Mouse (Mus musculus): ENCODE data around the gene Fcrl5.
"Not testable (repeated sequence)": the region's sequence is repeated elsewhere in the genome, so short reads cannot be mapped to it uniquely, and the experiment has no call there.

The Fcrl5 gene

DNA sequence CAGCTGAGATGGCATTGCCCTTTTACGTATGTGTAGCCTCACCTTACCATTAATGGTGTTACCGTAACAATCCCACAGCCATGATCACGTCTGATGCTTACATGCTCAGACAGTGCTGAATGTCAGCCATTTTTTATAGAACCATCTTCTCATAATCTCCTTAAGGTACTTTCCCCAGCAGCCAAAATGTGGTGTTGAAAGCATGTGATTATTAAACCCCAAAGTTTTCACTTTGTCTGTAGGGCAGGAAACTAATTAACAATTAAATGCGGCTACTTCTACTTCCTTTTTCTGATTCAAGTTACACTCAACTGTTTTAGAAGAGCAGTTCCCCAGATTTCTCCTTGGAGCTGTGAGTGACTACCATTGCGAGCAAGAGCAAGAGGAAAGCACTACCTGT lies at the start of gene Fcrl5:
Fcrl5 (plus strand) TSS at position 295 of the 400 bp plus-strand sequence.
- no peak for DNase-seq (ENCODE audit: low read depth, low spot score)

- DNase-seq (ENCODE audit: low read depth, low spot score) = no peak
These were observed 44.6 kb upstream of the Fcrl5 start for GRCm38 (mm10) chr3:87390935-87391334.

DNA sequence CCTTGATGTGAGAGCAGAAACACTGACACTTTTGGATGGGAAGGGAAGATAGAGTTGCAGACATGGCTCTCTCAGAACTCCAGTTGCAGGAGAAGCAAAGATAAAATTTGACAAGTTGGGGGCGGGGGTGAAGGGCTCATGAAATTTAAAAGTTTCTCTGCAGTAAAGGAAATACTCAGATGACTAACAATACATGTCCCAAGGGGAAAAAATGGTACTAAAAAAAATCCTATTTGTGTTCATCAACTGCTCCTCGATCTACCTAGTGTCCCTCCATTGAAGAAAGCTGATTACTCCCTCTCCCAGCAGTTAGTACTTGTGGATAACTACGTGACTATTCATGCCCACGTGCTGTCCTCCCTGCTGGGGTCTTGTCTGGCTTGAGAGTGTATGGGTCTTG lies 36.8 kb upstream of the Fcrl5 start:
- DNase-seq (ENCODE audit: low read depth, low spot score) = no peak

DNA sequence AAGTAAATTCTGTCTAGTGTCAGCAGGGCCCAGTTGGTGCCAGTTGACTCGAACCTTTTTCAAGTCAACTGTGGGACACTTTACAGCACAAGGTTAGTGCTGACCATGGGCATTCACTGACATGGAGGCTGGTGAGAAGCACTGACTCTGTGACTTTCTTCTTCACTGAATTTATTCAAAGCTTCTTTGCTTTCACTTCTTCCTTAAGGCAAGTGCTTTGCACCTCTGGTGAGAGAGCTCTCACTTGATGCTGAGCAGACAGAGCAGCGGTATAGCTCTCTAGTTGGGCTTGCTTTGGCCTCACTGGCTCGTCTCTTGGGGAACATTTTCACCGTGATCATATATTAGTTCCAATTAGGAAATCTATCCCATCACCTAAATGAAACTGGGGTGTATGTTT lies 35.7 kb upstream of the Fcrl5 start:
- no peak for DNase-seq (ENCODE audit: low read depth, low spot score)

GRCm38 (mm10) chr3:87401321-87401720 lies 34.3 kb upstream of the Fcrl5 start:
- no peak for DNase-seq (ENCODE audit: low read depth, low spot score)

GRCm38 (mm10) chr3:87408171-87408570 lies 27.4 kb upstream of the Fcrl5 start:
- no peak for DNase-seq (ENCODE audit: low read depth, low spot score)

DNA sequence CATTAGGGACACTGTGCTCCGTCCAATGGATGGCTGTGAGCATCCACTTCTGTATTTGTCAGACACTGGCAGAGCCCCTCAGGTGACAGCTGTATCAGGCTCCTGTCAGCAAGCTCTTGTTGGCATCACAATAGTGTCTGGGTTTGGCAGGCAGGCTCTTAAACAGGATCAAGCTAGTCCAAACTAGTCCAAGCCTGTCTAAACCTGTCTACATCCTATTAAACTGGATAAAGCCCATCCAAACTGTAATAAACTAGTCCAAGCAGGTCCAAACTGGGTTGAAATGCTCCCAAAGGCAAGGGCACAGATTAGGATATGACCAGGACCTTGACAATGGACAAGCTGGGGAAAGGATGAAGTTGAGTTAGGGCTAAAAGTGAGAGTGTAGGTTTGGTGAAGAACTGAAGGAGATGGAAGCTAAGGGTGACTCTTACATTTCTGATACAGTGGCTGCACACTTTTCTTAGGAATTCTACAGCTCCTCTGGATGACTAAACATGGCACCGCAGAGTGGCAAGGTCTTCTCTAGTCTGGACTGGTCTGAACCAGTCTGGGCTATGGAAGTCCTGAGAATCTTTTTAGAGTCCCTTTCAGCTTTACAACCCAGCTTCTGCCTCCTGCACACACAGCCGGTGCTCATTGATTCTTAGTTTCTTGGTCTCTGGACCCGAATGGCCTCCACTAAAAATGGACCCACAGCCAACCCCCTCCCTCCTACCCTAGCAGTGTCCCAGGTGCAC lies 26.2 kb upstream of the Fcrl5 start:
- no peak for DNase-seq (ENCODE audit: low read depth, low spot score)

GRCm38 (mm10) chr3:87410605-87411004 lies 25.0 kb upstream of the Fcrl5 start:
- no peak for DNase-seq (ENCODE audit: low read depth, low spot score)

- DNase-seq (ENCODE audit: low read depth, low spot score) = peak; percentile 51
These were observed 24.4 kb upstream of the Fcrl5 start for GRCm38 (mm10) chr3:87411150-87411549.

DNA sequence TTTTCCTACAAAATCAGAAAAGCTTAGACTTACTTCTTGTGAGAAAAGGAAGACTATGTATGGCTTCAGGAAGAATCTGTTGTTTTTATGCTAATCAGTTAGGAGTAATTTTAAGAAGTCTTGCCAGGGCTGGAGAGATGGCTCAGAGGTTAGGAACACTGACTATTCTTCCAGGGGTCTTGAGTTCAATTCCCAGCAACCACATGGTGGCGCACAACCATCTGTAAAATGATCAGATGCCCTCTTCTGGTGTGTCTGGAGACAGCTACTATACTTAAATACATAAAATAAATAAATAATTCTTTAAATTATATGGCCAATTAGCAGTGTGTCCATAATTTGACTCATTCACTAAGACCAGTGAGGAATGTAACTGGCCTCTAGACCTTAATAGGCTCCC lies 14.9 kb upstream of the Fcrl5 start:
- no peak for DNase-seq (ENCODE audit: low read depth, low spot score)

GRCm38 (mm10) chr3:87422386-87422910 lies 13.1 kb upstream of the Fcrl5 start:
- peak; percentile 42 for DNase-seq (ENCODE audit: low read depth, low spot score)

DNA sequence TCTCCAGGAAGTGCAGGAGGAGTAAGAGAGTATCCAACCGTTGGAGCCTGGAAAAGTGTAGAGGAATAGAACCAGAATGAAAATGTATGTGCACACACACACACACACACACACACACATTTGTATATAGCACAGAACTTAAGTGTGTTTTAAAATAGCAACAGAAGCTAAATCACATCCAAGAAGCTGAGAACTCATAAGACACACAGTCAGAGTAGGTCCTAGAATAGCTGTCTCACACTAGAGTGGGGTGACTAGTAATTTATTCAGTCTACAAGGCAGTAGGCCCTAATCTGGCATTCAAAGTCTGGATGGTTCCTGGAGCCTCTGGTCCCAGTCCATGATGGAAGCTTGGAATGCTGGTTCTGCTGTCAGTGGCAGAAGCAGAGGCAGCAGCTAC lies 5.0 kb downstream of the Fcrl5 start:
- DNase-seq (ENCODE audit: low read depth, low spot score) = peak; percentile 44

GRCm38 (mm10) chr3:87443968-87444367 lies 8.4 kb downstream of the Fcrl5 start:
- no peak for DNase-seq (ENCODE audit: low read depth, low spot score)

DNA sequence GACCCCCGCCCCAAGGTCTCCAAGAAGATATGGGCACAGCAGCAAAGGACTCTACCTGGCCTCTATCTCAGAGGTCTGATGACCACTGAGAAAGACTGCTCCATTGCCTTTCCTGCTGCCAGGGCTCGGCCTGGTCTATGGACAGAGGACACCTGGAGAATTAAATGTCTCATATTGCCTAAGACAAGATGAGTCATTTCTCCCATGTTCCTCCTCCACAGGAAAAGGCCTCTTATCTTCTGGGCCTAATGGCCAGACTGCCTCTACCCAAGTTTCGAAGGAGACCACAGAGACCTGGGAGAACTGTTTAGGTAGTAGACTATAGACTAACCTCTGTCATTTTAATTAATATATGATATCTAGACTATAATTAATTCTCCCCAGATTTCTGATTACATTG lies 29.9 kb downstream of the Fcrl5 start:
- DNase-seq (ENCODE audit: low read depth, low spot score) = no peak

GRCm38 (mm10) chr3:87467011-87467410 lies 31.4 kb downstream of the Fcrl5 start:
- no peak for DNase-seq (ENCODE audit: low read depth, low spot score)

- no peak for DNase-seq (ENCODE audit: low read depth, low spot score)
These were observed 31.8 kb downstream of the Fcrl5 start for GRCm38 (mm10) chr3:87467416-87467815.

GRCm38 (mm10) chr3:87477948-87478347 lies 42.4 kb downstream of the Fcrl5 start:
- DNase-seq (ENCODE audit: low read depth, low spot score) = not testable (repeated sequence)

GRCm38 (mm10) chr3:87478596-87478995 lies 43.0 kb downstream of the Fcrl5 start:
- DNase-seq (ENCODE audit: low read depth, low spot score) = not testable (repeated sequence)

GRCm38 (mm10) chr3:87479230-87479629 lies 43.7 kb downstream of the Fcrl5 start:
- not testable (repeated sequence) for DNase-seq (ENCODE audit: low read depth, low spot score)

DNA sequence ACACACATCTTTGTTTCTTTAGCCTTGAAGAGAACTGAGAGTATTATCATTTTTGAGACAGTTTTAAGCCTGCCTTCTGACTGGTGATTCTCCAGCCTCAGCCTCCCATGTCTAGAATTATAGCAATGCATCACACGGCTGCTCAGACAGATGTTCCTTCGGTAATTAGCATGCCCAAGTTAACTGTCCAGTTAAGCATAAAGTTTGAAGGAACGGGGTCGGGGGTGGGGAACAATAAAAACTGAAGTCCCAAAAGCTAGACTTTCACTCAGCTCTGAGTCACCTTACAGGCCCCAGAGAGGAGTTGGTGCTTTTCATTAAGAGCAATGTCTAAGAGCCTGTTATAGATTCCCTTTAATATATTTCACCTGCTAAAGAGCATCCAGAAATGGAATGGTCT lies 51.8 kb downstream of the Fcrl5 start:
- no peak for DNase-seq (ENCODE audit: low read depth, low spot score)

DNA sequence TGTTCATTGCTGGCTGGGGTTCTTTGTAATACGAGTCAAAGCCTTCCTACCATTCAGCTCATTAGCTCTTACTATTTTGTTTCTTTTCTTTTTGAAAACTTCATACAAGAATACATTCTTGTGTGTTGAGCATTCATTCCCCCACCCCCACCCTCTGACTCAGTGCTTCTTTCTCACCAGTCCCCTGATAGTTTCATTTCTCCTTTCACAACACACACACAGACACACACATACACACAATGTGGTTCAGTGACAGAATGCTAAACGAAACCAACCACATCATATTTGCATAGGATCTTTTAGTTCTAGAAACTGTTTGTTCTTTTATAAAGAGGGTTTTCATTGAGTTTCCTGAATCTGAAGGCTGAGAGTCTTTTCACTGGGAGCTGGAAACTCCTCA lies 52.3 kb downstream of the Fcrl5 start:
- DNase-seq (ENCODE audit: low read depth, low spot score) = no peak

DNA sequence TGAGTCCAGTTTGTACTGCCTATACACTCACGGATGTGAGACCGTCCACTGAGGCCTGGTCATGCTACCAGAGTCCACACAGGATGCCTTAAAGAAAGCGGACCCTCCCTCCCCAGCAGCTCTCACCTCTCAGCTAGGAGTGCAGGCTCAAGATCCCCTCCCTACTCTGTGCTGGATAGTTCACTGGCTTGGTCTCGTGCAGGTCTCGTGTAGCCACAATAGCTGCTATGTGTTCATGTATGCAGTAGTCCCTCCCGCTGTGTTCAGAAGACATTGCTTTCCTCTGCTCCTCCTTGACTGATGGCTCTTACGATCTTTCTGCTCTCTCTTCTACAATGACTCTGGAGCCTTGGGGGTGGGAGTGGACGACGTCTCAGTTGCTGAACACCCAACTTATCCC lies 62.7 kb downstream of the Fcrl5 start:
- DNase-seq (ENCODE audit: low read depth, low spot score) = no peak

DNA sequence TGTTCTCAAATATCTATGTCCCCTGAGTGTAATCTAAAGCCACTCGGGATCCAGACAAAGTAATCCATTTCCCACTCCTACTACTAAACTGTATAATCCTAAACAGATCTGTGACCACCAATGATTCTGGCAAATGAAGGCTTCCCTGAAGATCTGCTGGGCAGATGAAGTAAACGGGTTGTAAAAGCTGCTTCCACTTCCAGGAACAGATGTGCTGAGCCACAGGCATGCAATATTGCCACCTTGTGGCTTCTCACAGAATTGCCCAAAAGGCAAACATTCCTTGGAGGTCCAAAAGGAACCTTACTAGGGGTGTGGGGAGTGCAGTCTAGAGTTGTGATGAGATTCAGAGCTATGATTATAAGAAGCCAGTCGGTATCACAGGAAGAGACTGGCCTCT lies 63.5 kb downstream of the Fcrl5 start:
- DNase-seq (ENCODE audit: low read depth, low spot score) = peak; percentile 79

Data from brain, adult 2 months (tissue).